Mouse (Mus musculus) left cerebral cortex, postnatal 14 days (tissue): ENCODE results near the gene Sall1. TPM values are rescaled to one million over a fixed set of nuclear protein-coding genes. Genes with fewer than 3 reads are reported as not detected.

Experiments used
- DNase-seq, 2 experiments: peaks; one replicate each; pipeline ENCODE4 v3.0.0; 2021 to 2022; ENCODE audit warnings: low spot score in 2 of 2, mixed read lengths in 1 of 2
- intact Hi-C: fragments of 180-260 bp; cut with DNase I; formaldehyde crosslinking; loops from one replicate; pipeline ENCODE4 v1.15.1; 2025
- total RNA-seq, 2 experiments: library from RNA; stranded (reverse); gene quantifications; 2 replicates each; pipeline ENCODE4 v1.2.3; 2021

Sall1 gene
- total RNA-seq, 2 experiments from 2014 or later = 12.1 to 13.7 TPM

DNA sequence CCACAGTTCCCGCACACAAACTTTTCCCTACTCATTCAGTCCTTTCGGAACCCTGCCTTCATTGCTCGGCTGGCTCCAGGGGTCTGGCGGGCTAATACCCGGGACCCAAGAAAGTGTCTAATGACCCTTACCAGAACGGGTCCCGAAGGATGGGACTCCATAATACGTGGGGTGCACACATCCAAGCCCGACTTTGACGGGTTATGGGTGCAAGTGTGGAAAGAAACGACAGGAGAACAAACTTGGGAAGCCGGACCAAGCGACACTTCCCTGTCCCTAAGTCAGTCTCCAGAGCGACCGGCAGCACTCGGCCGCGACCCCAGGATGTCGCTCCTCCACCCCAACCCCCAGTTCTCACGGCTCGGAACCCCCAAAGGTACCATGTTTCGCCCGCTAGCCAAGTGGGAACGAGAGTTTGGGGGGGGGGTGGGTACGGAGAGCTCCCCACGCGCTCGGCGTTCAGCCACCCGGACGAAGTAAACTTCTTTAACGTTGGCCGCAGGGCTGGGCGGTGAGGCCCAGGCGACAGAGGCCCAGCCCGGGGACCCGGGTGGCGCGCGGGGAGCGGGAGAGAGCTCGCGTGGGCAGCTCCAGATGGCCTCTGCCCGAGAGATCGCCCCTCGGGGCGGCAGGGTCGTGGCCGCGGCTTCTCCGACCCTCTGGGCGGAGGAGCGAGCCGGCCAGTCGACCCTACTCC lies 2.4 kb downstream of the Sall1 start:
- DNase-seq = no peak
- intact Hi-C loops = loop anchor here (2.0 to 10.0 kb wide), 3 partner anchors 266 to 743 kb away; no protein-coding TSS in a partner anchor

DNA sequence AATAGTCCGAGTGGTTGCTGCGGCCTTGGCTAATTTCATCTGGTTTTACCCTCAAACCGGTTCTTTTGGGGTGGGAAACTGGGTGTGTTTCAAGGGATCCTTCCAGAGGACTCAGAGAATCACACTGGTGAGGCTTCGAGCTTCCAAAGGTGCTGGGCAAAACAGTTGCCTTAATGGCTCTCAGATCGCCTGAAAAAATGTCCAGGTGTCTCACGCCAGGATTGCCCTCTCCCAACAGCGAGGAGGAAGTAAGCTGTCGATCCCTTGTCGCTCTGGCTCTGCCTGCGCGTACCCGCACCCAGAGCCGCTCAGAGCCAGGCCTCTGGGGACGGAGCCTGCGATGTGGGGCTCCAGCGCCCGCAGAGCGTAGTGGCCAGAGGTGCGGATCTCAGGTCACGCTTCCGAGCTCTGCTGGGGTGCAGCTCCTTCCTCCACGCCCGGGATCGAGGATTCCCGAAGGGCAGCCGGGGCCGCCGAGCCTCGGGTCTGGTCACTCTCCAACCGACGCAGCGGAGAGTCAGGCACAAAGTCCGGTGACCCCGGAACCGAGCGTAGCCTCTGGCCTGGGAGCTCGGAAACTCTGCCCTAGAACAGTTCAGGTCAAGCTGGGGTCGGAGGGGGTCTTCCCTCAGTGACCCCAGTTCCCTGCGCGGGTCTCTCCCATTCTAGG lies 3.1 kb downstream of the Sall1 start:
- intact Hi-C loops = loop anchor here (5.0 to 10.0 kb wide), 2 partner anchors 266 to 744 kb away; no protein-coding TSS in a partner anchor
- DNase-seq = no peak

DNA sequence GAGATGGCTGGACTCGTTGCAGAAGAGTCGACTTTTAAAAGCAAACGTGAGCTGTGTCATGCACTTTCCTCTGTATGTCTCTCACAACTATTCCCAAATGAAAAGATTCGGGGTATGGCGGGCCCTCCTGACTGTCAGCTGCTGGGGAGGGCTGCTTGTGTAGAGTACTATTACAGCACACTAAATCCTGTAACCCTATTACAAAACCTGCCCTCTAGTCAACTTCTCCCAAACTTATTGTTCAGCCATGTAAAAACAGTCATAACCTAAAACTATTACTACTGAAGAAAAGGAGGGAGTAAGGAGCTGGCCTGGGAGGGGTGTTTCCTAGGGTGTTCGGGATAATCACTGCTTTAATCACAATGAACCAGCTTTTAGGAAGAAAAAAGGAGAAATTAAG lies 4.1 kb downstream of the Sall1 start:
- intact Hi-C loops = loop anchor here (5.0 to 10.0 kb wide), 2 partner anchors 267 to 745 kb away; no protein-coding TSS in a partner anchor
- no peak for DNase-seq

DNA sequence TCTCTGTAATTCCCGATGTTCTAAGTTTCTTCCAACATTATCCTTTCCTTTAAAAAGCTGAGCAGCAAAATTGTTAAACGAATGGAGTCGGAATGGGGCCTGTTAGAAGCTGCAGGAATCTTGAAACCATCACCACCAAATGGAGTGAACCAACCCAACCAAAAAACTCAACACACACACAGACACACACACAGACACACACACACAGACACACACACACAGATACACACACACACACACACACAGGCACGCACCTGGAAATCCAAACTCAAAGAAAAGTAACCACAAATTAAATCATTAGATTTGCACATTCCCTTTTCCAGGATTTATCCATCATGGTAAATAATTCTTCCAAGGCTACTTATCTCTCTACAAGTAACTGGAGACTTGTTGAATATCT lies 5.0 kb downstream of the Sall1 start:
- intact Hi-C loops = no loop called here
- no peak for DNase-seq

DNA sequence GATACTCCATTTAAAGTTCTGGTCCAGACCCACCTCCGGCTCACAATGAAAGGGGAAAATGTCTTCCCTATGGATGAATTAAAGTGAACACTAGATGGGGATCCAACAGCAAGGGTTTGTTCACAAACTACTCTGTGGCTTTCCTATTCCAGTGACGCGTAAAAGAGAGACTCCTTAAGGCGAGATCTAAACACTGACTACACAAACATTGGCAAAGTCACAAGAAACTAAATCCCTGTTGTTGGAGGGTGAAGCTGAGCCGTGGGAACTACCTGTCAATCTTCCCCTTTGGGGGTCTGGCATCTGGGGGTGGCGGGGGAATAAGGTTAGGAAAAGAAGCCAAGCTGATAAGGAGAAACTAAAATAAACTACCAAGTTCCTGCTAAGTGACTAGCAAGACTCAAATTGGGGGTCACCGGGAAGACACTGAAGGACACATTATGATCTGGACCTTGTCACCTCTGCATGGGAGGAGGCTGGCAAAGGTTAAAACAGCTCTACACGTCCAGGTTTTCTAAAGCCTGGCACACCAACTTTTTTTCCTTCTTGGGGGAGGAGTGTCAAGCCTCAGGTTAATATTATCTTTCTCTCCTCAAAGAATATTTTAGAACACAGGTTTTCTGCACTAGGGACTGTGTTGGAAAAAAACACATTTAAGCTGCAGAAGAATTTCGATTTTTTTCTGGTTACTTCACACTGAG lies 6.3 kb downstream of the Sall1 start:
- DNase-seq = no peak
- intact Hi-C loops = no loop called here

DNA sequence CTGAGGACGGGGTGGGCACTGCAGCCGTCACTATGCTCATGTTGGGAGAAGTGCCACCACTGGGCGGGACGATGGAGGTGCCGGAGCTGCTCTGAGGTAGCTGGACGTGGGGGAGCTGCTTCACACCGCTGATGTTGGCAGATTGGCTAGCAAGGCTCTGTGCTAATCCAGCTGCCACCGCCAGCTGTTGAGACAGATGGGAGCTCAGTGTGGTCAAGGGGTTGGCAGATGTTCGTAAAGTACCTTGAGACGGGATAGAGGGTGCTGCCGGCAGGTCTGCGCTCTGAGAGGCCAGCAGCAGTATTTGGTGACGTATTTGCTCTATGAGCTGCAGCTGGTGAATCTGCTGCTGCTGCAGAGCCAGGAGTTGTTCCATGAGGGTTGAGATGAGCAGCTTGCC lies 11.6 kb downstream of the Sall1 start:
- intact Hi-C loops = no loop called here

DNA sequence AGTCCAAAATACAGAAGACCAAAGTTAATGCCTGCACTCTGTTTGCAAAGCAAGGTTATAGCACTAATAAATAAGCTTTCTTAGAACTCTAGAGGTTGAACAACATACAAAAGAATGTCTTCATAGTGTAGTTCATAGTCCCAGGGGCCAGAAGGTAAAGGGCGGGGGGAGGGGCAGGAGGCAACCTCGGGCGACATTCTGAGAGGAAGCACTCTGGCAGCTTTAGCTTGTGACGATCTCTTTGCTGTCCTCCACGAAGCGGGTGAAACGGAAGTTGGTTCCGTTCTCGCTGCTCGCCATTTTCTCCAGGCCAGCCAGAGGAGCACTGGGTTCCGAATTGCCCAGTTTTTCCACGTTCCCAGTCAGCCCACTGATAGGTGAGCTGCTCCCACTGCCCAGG lies 15.8 kb downstream of the Sall1 start:
- intact Hi-C loops = no loop called here
- DNase-seq = no peak

More for the DNA sequence above, 11.6 kb downstream of the Sall1 start:
- DNase-seq = no peak

DNA sequence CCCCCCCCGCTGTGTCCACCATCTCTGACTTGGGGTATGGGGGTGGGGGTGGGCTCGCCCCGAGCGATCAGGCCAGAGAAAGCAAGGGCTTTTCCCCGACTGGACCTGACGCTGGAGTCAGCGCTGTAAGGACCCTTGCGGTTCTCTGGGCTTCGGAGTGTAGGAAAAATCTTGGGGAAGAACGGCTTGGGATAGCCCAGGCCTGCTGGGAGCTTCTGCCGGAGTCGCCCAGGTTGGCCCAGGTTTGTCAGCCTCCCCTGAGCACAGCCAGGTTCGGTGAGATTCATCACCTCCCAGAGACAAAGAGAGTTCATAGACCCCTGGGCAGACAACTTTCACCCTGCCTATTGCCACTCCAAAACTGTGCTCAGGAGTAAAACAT lies 17.8 kb downstream of the Sall1 start:
- intact Hi-C loops = no loop called here
- DNase-seq = no peak

DNA sequence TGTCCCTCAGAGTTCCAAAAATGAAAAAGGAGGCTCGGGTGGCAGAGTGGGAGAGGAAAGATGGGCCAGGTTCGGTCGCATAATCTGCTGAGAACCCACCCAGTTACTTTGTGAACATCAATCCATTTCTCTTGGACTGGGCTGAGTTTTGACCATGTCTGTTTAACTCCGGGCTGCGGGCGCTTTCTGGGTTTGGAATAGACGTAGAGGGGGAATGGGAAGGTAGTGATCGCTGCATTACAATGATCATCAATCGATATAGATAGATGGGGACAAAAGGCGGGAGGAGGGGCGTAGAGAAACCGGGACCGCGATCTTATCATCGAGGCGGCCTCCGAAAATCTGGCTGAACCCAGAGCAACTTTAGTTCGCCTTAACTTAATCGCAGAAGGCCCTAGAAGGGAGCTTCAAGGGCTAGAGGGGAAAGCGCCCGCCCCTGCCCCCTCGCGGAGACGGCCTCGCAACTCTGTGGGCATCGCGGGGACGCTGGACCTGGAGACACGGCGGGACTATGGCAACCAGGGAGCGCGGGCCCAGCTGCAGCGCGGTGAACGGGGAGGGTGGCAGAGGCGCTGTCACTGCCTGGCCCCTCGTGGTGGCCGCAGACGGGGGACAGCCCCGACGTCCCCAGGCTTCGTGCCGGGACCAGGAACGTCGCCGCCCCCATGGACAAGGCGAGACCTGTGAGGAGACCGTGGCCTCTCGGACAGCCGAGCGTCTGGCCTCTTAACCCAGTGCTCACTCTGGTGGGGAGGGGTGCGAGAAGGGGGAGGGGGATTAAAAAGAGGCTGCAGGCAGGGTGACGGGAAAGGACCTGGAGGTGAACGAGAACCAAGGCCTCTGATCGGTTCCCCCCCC lies 18.5 kb downstream of the Sall1 start:
- intact Hi-C loops = no loop called here
- no peak for DNase-seq

DNA sequence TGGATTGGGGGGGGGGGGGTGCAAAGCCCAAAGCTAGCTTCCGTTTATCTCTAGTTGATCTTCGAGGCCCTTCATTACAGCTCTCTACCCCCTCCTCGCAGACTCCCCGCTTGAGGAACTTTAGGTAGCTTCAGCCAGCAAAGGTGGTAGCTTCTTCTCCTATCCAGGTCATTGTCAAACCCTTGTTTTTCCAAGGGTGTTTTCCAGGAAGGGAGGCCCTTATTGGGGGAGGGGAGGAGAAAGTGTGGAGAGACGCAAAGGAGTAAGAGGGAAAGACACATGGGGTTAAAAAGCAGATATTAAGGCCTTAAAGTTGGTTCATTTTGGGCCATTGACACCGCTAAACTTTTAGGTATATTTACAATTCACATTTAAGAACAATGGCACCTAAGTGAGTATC lies 19.2 kb downstream of the Sall1 start:
- no peak for DNase-seq
- intact Hi-C loops = no loop called here

DNA sequence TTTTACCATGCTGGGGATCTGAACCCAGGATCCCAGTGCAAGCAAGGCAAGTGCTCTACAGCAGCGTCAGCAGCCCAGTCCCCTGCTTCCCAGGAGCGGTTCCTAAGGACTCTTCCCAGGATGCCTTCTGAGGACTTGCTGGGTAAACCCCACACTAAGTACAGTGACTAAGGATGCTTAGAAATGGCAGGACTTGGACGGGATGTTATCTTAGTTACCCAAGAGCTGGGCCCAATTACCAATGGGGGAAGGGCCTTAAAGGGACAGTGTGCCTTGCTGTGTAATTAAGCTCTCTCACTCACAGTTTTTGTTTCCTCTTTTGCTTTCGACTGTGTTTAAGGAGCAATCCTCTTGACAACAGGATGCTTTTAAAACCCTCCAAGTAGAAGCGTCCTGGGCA lies 22.8 kb downstream of the Sall1 start:
- DNase-seq = no peak
- intact Hi-C loops = no loop called here

DNA sequence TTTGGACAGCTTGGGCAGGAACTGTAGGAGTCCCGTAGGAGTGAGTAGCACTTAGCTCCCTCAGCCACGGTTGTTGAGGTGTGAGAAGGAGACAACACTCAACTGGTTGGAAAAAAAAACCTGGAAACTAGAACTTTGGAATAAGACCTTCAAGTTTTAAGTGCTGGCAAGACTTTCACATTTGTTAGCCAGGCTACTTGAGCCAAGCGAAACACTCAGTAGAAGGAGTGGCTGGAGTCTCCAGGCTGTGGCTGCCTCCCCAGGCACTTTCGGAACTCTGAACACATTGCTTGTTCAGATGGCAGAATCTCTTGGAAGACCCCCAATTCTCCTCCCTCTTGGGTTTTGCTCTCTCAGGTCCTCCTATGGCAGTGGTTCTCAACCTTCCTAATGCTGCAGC lies 26.1 kb downstream of the Sall1 start:
- intact Hi-C loops = no loop called here
- no peak for DNase-seq

DNA sequence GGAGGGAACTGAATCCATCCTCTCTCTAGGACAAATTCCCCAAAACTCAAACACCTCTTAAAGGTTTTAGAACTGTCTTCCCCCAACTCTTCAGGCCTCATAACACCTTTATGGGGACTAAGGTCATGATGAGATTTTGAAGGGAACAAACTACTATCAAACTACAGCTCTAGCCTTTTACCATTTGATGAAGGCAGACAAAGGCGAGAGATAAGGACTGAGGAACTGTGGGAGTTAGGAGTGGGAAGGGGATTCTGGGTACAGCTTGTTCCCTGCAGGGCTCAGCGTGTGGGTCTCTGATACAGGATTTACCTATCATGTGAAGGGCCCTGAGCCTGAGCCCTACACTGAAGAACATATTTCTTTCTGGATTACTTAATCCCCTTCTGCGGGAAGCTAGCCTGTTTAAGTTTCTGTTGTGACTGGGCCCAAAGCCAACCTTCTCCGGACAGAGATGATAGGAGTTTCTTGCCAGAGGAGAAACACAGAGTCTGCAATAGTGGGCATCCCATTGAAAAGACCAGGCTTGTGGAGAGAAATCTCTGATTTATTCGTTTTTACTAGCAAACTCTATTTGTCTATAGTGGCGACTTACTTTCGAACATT lies 27.4 kb downstream of the Sall1 start:
- intact Hi-C loops = no loop called here

DNA sequence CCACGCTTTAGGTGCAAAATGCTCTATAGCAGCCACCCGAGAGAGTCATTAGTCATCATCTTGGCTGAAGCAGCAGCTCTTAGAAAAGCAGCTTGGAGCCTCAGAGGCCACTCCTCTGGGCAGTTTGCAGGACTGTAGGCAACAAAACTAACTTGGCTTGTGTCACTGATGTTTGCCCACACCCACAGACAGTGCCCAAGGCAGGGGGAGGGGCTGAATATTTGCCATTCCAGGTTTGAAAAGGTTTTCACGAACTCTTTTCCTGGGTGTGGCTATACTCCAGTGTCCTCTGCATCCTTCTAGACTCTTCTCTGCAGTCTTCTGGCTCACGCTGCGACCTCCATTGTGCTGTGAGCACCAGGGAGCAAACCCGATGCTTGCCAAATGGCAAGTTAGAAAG lies 28.4 kb downstream of the Sall1 start:
- intact Hi-C loops = no loop called here
- DNase-seq = no peak

More for the DNA sequence above, 27.4 kb downstream of the Sall1 start:
- DNase-seq = no peak

DNA sequence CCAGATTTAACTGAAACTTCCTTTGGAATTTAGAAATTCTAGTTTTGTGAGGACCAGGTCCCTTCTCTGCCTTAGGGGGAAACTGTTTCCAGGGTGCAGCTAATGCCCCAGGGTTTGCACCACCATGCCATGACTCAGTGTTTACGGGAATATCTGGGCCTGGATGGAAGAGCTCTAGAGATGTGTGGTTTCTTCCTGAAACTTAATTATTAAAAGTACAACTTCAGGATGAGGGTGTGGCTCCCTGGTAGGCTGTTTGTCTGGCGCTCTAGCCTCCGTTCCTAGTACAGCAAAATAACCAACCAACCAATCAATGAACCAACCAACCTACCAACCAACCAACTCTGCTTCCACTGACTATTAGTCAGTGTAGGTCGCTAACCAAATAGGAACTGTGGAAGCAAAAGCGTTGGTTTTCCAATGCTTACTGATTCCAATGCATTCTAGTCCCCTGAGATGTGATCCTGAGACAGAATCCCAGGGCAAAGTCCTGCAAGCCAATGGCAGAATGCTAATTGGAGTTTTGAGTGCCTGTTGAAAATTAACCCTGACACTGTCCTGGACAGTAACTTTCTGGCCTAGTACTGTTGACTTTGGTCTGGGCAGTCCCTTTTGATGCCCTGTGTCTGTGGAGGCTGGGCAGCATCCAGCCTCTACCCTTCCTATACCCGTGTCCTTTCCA lies 31.0 kb downstream of the Sall1 start:
- intact Hi-C loops = no loop called here
- no peak for DNase-seq

DNA sequence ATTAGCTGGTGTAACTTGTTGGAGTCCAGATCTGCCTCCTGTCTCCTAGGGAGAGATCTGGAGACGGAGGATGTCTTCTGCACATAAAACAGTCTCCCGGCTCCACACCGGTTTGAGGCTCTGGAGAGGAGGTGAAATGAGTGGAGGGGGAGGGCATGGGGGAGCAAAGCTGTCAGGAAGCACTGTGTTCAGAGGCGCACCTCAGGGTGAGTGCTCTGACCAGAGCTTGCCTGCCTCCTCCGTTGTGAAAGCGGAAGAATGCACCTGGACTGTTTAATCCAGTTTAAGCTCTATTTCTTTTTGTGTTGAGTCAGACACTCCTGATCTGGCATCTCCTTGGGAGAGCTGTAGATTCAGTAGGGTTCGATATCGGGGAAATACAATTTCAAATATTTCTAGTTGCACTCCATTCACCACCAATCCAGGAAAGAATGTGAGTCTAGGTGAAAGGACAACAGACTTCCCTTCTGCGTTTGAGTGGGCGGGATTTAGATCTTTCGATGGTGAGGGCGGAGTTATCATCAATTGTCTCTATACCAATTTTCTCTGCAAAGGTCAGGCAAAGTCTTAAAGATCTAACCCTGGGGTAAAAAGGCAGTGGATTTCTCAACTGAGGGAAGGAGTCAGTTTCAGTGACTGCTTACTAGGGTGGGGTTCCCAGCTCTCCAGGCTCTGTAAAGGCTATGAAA lies 31.8 kb downstream of the Sall1 start:
- DNase-seq = no peak
- intact Hi-C loops = no loop called here

DNA sequence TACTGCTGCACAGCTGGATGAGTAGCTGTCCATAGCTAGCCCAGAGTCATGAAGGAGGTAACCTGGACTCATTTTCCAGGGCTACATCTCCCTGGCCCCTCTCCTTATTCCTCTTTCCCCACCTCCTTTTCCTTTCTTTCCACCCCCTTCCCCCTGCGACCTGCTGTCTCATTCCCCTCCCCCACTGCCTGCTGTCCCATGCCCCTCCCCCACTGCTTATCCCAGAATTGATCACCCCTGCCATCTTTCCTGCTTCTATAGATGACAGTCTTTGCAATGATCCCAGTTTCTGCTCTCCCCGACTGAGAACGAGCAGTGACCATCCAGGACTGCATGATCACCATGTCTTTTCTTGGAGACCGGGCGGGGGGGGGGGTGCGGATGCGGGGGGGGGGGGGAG lies 35.2 kb downstream of the Sall1 start:
- DNase-seq = no peak
- intact Hi-C loops = no loop called here

DNA sequence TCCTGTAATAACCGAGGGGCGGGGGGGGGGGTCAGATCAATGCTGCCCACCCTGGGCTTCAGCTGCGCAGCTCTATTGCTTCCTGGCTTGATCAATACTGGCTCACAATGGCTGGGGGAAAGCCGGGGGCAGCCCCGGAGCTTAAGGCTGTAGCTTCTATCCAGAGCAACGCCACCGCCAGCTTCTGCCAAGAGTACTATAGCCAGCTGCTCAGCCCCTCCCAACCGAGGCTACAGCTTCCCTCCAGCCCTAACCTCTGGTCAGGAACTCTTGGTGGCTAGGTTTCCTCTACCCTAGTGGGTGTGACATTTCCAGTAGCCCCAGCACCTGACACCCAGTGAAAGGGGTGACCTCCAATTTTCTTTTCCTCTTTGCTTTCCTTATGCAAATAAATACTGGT lies 36.8 kb downstream of the Sall1 start:
- DNase-seq = no peak
- intact Hi-C loops = no loop called here
